Mouse (Mus musculus): ENCODE data around the gene Plcb1.

The Plcb1 gene

GRCm38 (mm10) chr2:134838185-134838584, 52.3 kb downstream of the Plcb1 start:
- DNase-seq (ENCODE audit: low read depth, low spot score), result no peak

GRCm38 (mm10) chr2:134838888-134839287, 53.0 kb downstream of the Plcb1 start:
- DNase-seq (ENCODE audit: low read depth, low spot score), result no peak

GRCm38 (mm10) chr2:134842883-134843282, 57.0 kb downstream of the Plcb1 start:
- no peak for DNase-seq (ENCODE audit: low read depth, low spot score)

DNA sequence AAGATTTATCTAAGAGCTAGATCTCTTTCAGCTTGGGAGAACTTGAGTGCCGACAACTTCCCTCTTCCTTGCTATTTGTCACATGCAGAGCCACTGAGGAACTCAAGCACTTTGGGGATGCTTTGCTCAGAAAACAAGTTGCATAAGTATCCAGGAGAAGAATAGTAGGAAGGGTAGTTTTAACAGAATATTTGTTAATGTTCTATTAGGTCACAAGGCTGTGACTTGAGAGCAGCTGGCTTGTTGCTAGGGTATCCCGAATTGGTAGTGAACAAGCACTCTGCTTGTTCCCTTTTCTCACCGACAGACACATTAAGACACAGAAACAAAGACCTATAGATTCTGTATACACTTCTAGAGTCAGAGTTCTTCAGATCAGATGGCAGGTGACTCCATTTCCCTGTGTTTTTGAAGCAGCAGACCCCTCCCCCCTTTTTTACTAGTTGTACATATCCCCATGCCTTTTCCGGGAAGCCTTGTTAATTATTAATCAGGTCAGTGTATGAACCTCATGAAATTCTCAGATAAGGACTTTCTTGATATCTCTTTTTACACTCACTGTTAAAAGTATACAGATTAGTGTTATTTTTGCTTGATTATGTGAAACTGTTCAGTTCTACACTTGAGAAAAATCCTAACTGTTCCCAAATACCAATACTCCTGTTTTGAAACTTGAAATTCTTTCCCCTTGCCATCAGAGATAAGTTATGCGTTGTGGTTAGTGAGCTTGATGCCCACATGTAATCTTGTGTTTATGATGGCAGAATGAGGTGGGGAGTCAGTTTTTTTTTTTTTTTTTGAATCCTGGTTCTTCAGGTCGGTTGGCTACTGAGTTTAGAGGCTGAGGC, 58.7 kb downstream of the Plcb1 start:
- DNase-seq (ENCODE audit: low read depth, low spot score), result no peak

- DNase-seq (ENCODE audit: low read depth, low spot score), result no peak
These were observed 59.4 kb downstream of the Plcb1 start for GRCm38 (mm10) chr2:134845239-134845738.

GRCm38 (mm10) chr2:134846555-134846954, 60.7 kb downstream of the Plcb1 start:
- no peak for DNase-seq (ENCODE audit: low read depth, low spot score)

DNA sequence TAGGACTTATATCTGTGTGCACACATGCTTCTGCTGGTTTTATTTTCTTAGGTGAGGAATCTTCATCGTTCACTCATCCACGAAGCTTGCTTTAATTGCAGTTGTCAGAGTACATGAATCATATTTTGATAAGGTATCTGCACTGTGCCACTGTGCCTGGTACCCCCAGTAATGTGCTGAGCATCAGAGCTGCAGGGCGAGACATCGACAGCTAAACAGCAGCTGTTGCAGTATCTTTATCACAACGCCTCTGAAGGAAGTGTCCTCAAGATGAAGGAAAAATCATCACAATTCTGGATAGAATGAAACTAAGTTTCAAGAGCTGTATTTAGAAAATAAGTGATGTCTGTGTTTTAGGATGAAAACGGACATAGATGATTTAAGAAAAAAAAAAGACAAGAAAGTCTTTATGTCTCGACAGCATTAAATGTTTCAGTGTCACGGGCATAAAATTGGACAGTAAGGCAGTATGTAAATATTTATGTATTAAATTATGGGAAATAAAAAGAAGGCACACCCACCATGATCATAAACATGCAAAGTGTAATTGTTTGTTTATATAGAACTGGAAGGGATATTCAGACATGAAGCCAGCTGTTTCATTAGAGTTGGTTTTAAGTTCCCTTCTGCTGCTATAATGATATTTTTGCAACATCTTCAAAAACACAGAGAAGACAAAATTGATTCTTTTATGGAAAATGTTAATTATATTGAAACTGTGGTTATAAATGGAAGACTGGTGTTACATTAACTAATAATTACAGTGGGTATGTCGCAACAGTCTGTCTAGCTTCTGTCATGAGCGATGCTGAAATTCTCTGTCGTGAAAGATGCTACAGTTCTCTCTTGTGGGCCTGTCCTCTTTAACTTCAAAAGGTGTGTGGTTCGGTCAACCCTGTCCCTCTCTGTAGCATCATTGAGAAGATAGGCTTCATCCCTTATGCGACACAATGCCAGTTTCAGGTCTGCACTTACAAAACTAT, 65.6 kb downstream of the Plcb1 start:
- DNase-seq (ENCODE audit: low read depth, low spot score), result no peak

GRCm38 (mm10) chr2:134856239-134856638, 70.4 kb downstream of the Plcb1 start:
- DNase-seq (ENCODE audit: low read depth, low spot score), result no peak

GRCm38 (mm10) chr2:134856691-134857090, 70.8 kb downstream of the Plcb1 start:
- no peak for DNase-seq (ENCODE audit: low read depth, low spot score)

- no peak for DNase-seq (ENCODE audit: low read depth, low spot score)
These were observed 79.2 kb downstream of the Plcb1 start for GRCm38 (mm10) chr2:134864985-134865645.

GRCm38 (mm10) chr2:134867381-134867780, 81.5 kb downstream of the Plcb1 start:
- DNase-seq (ENCODE audit: low read depth, low spot score), result no peak

GRCm38 (mm10) chr2:134871692-134872489, 86.0 kb downstream of the Plcb1 start:
- DNase-seq (ENCODE audit: low read depth, low spot score), result no peak

GRCm38 (mm10) chr2:134872490-134872781, 86.6 kb downstream of the Plcb1 start:
- DNase-seq (ENCODE audit: low read depth, low spot score), result no peak

- DNase-seq (ENCODE audit: low read depth, low spot score), result no peak
These were observed 91.3 kb downstream of the Plcb1 start for GRCm38 (mm10) chr2:134877148-134877547.

DNA sequence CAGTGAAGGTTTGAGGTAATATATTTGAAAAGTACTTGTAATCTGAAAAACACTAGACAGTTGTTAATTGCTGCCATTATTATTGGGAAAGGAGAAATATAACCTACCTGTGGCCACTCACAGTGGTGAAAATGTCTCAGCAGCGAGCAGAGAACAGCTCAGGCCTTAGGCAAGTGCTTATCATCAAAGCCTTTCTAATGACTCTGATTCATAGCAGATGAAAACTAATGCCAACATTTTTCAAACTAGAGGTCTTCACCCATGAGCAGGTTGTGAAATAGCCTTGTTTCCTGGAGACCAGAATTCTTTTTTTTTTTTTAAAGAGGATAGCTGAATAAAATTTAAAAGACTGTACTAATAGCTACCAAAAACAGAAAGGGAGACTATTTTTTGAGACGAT, 105.3 kb downstream of the Plcb1 start:
- no peak for DNase-seq (ENCODE audit: low read depth, low spot score)

DNA sequence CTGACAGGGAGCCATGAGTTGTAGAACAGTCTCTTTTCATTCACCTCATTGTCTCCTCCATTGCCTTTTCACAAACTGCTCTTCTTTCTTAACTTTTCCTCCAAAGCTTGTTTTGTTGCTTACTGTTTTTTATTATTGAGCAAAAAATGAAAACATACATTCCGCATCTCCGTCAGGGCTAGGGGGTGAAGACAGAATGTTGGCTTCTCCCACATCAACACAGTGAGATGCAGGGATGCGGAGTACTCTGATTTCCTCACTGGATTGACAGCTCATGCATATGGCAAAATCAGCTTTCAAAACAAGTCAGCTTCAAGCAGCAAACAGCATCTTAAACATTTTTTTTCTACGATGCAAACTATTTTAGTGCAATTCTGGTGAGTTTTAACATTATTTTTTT, 108.9 kb downstream of the Plcb1 start:
- DNase-seq (ENCODE audit: low read depth, low spot score), result no peak

DNA sequence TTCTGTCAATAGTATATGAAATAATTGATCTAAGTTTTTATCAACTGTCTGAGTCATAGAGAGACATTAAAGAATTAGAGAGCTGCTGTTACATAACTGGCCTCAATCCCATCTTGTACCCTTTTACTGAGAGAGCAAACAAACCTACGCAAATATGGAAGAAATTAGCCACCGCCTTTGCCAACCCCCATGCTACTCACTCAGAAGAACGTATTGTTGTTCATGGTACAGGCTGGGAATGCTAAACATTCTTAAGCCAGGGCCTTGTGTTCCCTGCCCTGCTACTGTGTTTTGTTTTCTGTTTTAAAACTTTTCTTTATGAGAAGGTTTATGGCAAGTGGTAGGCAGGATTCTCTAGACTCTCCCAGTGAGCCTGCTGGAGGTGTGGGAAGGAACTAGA, 110.3 kb downstream of the Plcb1 start:
- no peak for DNase-seq (ENCODE audit: low read depth, low spot score)

DNA sequence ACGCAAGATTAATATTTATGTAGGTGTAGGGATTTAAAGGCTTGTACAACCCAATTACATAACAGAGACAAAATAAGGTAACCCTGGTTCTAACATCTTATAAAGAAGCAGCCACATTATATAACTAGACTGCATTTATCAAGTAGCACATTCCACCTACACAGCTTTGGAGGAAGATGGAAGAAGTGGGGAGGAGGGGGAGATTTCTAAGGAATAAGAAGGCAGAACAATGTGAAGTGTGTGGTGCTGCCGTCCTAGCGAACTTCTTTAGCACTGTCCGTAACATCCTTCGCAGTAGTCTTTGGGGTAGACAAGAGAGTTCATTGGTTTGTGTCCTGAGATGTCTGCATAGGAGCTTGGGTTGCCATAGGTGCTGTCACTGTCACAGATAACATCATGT, 111.2 kb downstream of the Plcb1 start:
- no peak for DNase-seq (ENCODE audit: low read depth, low spot score)

- DNase-seq (ENCODE audit: low read depth, low spot score), result no peak
These were observed 115.7 kb downstream of the Plcb1 start for GRCm38 (mm10) chr2:134901521-134901920.

DNA sequence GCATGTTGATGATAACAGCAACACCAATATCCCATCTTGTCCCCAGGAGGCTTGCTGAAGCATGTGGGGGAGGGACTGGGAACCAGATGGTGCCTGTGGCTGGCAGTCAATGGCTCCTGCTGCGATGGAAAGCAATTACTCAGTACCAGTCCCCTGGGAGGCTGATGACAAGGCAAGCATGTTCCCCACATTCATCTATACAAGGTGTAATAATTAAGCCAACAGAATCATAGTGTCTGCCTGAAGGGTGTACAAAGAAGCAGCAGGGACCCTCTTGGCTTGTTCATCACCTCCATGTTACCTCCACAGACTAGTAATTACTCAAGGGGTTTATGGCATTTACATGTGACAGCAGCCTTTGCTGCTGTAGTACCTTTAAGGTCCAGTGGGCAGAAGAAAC, 125.0 kb downstream of the Plcb1 start:
- no peak for DNase-seq (ENCODE audit: low read depth, low spot score)

- DNase-seq (ENCODE audit: low read depth, low spot score), result no peak
These were observed 125.5 kb downstream of the Plcb1 start for GRCm38 (mm10) chr2:134911360-134911759.
